In genomic region chr3:103827548-103827947, GRCm38 (mm10) we compare ENCODE assay signal across 17 mouse cellular contexts. TPM values are rescaled to one million over a fixed set of nuclear protein-coding genes. Genes with fewer than 3 reads are reported as not detected.
DNase-seq lines count a peak whose midpoint lies in the region; ATAC-seq and TF ChIP-seq lines count a peak whose summit lies in the region.
"Had no signal": no experiment of that assay in that cellular context is flagged by ENCODE, and none has a peak within 500 bp of the region (broad histone marks: within the 10 kb centered on the region; RNA-seq: fewer than 3 reads in every experiment).

No protein-coding gene starts in this region.

- H3K27me3 ChIP-seq in liver, postnatal 0 days (ENCODE audit: insufficient read depth, low read length), result no peaks in the 10 kb centered on the region
- no peaks in the 10 kb centered on the region for H3K27me3 ChIP-seq in liver, embryonic 12.5 days (replicated peaks)
- H3K27me3 ChIP-seq in stomach, postnatal 0 days (ENCODE audit: control insufficient read depth, insufficient read depth, low read length), result no peaks in the 10 kb centered on the region
- H3K27me3 ChIP-seq in midbrain, embryonic 10.5 days (ENCODE audit: low read depth, poor library complexity, severe bottlenecking), result no peaks in the 10 kb centered on the region

- ATAC-seq in CD4-positive, CD25-positive, alpha-beta regulatory T cell, adult 4 months, result no peak
- ATAC-seq in liver, postnatal 0 days, result no peak
- ATAC-seq in liver, embryonic 12.5 days, result no peak
- no peak for ATAC-seq in stomach, postnatal 0 days (ENCODE audit: low FRiP score, low TSS enrichment)
- ATAC-seq: forebrain, embryonic 14.5 days; hindbrain, embryonic 16.5 days had no signal

- no peak overlapping the region for H3K4me2 ChIP-seq in liver, postnatal 0 days (ENCODE audit: low read depth, low read length)
- no peak overlapping the region for H3K4me2 ChIP-seq in liver, embryonic 12.5 days
- no peak overlapping the region for H3K4me2 ChIP-seq in stomach, postnatal 0 days (replicated peaks; ENCODE audit: low read depth)
- H3K4me2 ChIP-seq: midbrain, embryonic 11.5 days had no signal

- no peak overlapping the region for H3K4me3 ChIP-seq in liver, postnatal 0 days (ENCODE audit: low read depth, low read length)
- no peak overlapping the region for H3K4me3 ChIP-seq in liver, embryonic 12.5 days
- H3K4me3 ChIP-seq in stomach, postnatal 0 days (ENCODE audit: low read depth, low read length), result no peak overlapping the region
- H3K4me3 ChIP-seq in midbrain, embryonic 10.5 days, result no peak overlapping the region

- no peak overlapping the region for H3K9ac ChIP-seq in liver, postnatal 0 days (replicated peaks)
- no peak overlapping the region for H3K9ac ChIP-seq in liver, embryonic 12.5 days
- H3K9ac ChIP-seq in stomach, postnatal 0 days (ENCODE audit: low read length), result no peak overlapping the region

- H3K9me3 ChIP-seq in liver, postnatal 0 days (ENCODE audit: low read length), result no peaks in the 10 kb centered on the region
- H3K9me3 ChIP-seq in liver, embryonic 12.5 days (replicated peaks), result no peaks in the 10 kb centered on the region
- H3K9me3 ChIP-seq in stomach, postnatal 0 days (ENCODE audit: control insufficient read depth, low read length), result no peaks in the 10 kb centered on the region
- H3K9me3 ChIP-seq in midbrain, embryonic 10.5 days (replicated peaks), result no peaks in the 10 kb centered on the region

- no peak for TF ChIP-seq EP300 in liver, postnatal 0 days (IDR thresholded peaks at IDR 0.05; ENCODE audit: low read depth)
- no peak for TF ChIP-seq EP300 in stomach, postnatal 0 days (optimal IDR thresholded peaks at IDR 0.05)

- peaks cover 7% of the 10 kb centered on the region for H3K4me1 ChIP-seq in liver, postnatal 0 days (ENCODE audit: insufficient read depth)
- peaks cover 17% of the 10 kb centered on the region for H3K4me1 ChIP-seq in liver, embryonic 12.5 days
- no peaks in the 10 kb centered on the region for H3K4me1 ChIP-seq in stomach, postnatal 0 days (replicated peaks; ENCODE audit: control insufficient read depth, insufficient read depth)
- no peaks in the 10 kb centered on the region for H3K4me1 ChIP-seq in midbrain, embryonic 10.5 days

- no peak overlapping the region for H3K27ac ChIP-seq in liver, postnatal 0 days (ENCODE audit: low read depth)
- no peak overlapping the region for H3K27ac ChIP-seq in liver, embryonic 12.5 days
- H3K27ac ChIP-seq in stomach, postnatal 0 days (replicated peaks), result no peak overlapping the region
- no peak overlapping the region for H3K27ac ChIP-seq in midbrain, embryonic 10.5 days (replicated peaks)

- H3K36me3 ChIP-seq in liver, postnatal 0 days (replicated peaks; ENCODE audit: insufficient read depth, low read length), result peaks cover 10% of the 10 kb centered on the region
- peaks cover 12% of the 10 kb centered on the region for H3K36me3 ChIP-seq in liver, embryonic 12.5 days
- no peaks in the 10 kb centered on the region for H3K36me3 ChIP-seq in stomach, postnatal 0 days (ENCODE audit: control insufficient read depth, insufficient read depth, low read length)
- peaks cover 10% of the 10 kb centered on the region for H3K36me3 ChIP-seq in midbrain, embryonic 10.5 days

- peak; percentile 61 for DNase-seq in CD4-positive, CD25-positive, alpha-beta regulatory T cell, adult 2 months (ENCODE audit: low read depth, low spot score)
- no peak for DNase-seq in liver, postnatal 0 days
- DNase-seq in ZHBTc4 (ENCODE audit: low read depth, low spot score), result peak; percentile 27
- DNase-seq in stomach, postnatal 0 days (ENCODE audit: low spot score), result no peak
- DNase-seq in right cerebral cortex, postnatal 4 days, result no peak
- DNase-seq in midbrain, embryonic 10.5 days (ENCODE audit: low spot score), result no peak
- DNase-seq: cerebellum, postnatal 36 days; gastrocnemius, postnatal 14 days; kidney, postnatal 10 days; lung, adult 2 months had no signal

- TF ChIP-seq CTCF in liver, postnatal 0 days (IDR thresholded peaks at IDR 0.05; ENCODE audit: low read depth), result peak; percentile 43
- peak; percentile 51 for TF ChIP-seq CTCF in stomach, postnatal 0 days (IDR thresholded peaks at IDR 0.05; ENCODE audit: low read depth)

RNA-seq across cellular contexts. Expression of gene Bcl2l15, which starts 4.9 kb away (rescaled TPM):
- polyA plus RNA-seq in CD4-positive, CD25-positive, alpha-beta regulatory T cell, adult 4 months (2017; shearing (Covaris generic)), result 1 to 10 TPM; 6.2 to 8.6 TPM
- polyA plus RNA-seq in liver, postnatal 0 days (2015; fragmentation: Nextera tagmentation; extraction: Ambion mirVana), result 0.07 and 0.54 TPM in 2 replicates
- polyA plus RNA-seq in liver, embryonic 12.5 days (2016; fragmentation: Nextera tagmentation; extraction: Ambion mirVana), result 1.6 and 1.7 TPM in 2 replicates
- 4.4 and 5.2 TPM in 2 replicates for polyA plus RNA-seq in stomach, postnatal 0 days (2015; fragmentation: Nextera tagmentation; extraction: Ambion mirVana)
- 0.21 TPM in 1 of 2 replicates, not detected in the other for polyA plus RNA-seq in midbrain, embryonic 10.5 days (2016; fragmentation: Nextera tagmentation; extraction: Ambion mirVana)
- polyA plus RNA-seq: forebrain, embryonic 14.5 days; limb, embryonic 11.5 days; lung, adult 2 months; neural tube, embryonic 11.5 days had no signal

RNA-seq across cellular contexts. Expression of gene Gm43064, which starts 18.2 kb away (rescaled TPM):
- polyA plus RNA-seq in CD4-positive, CD25-positive, alpha-beta regulatory T cell, adult 4 months (2017; shearing (Covaris generic)), result under 1 TPM in 1 of 2 experiments, not detected in 1; 0.52 TPM
- 0.12 TPM in 1 of 2 replicates, not detected in the other for polyA plus RNA-seq in liver, postnatal 0 days (2015; fragmentation: Nextera tagmentation; extraction: Ambion mirVana)
- 0.56 and 0.60 TPM in 2 replicates for polyA plus RNA-seq in liver, embryonic 12.5 days (2016; fragmentation: Nextera tagmentation; extraction: Ambion mirVana)
- polyA plus RNA-seq in stomach, postnatal 0 days (2015; fragmentation: Nextera tagmentation; extraction: Ambion mirVana), result 0.30 and 0.61 TPM in 2 replicates
- polyA plus RNA-seq in midbrain, embryonic 10.5 days (2016; fragmentation: Nextera tagmentation; extraction: Ambion mirVana), result 0.22 TPM in 2 replicates
- polyA plus RNA-seq: lung, adult 2 months had no signal

RNA-seq across cellular contexts. Expression of gene Ap4b1, which starts 18.2 kb away (rescaled TPM):
- 10 to 100 TPM; 20.6 to 31.7 TPM for polyA plus RNA-seq in CD4-positive, CD25-positive, alpha-beta regulatory T cell, adult 4 months (2017; shearing (Covaris generic))
- 12.5 and 14.1 TPM in 2 replicates for polyA plus RNA-seq in liver, postnatal 0 days (2015; fragmentation: Nextera tagmentation; extraction: Ambion mirVana)
- polyA plus RNA-seq in liver, embryonic 12.5 days (2016; fragmentation: Nextera tagmentation; extraction: Ambion mirVana), result 18.7 and 19.4 TPM in 2 replicates
- 12.2 TPM in 2 replicates for polyA plus RNA-seq in stomach, postnatal 0 days (2015; fragmentation: Nextera tagmentation; extraction: Ambion mirVana)
- polyA plus RNA-seq in midbrain, embryonic 10.5 days (2016; fragmentation: Nextera tagmentation; extraction: Ambion mirVana), result 21.1 and 23.3 TPM in 2 replicates

RNA-seq across cellular contexts. Expression of gene Dclre1b, which starts 18.3 kb away (rescaled TPM):
- polyA plus RNA-seq in CD4-positive, CD25-positive, alpha-beta regulatory T cell, adult 4 months (2017; shearing (Covaris generic)), result 10 to 100 TPM; 17.5 to 19.5 TPM
- polyA plus RNA-seq in liver, postnatal 0 days (2015; fragmentation: Nextera tagmentation; extraction: Ambion mirVana), result 19.0 and 22.8 TPM in 2 replicates
- polyA plus RNA-seq in liver, embryonic 12.5 days (2016; fragmentation: Nextera tagmentation; extraction: Ambion mirVana), result 28.4 and 30.8 TPM in 2 replicates
- polyA plus RNA-seq in stomach, postnatal 0 days (2015; fragmentation: Nextera tagmentation; extraction: Ambion mirVana), result 15.3 and 16.3 TPM in 2 replicates
- polyA plus RNA-seq in midbrain, embryonic 10.5 days (2016; fragmentation: Nextera tagmentation; extraction: Ambion mirVana), result 34.8 and 40.8 TPM in 2 replicates

RNA-seq across cellular contexts. Expression of gene Ptpn22, which starts 32.0 kb away (rescaled TPM):
- 100 to 1,000 TPM; 350 to 445 TPM for polyA plus RNA-seq in CD4-positive, CD25-positive, alpha-beta regulatory T cell, adult 4 months (2017; shearing (Covaris generic))
- 3.0 and 3.6 TPM in 2 replicates for polyA plus RNA-seq in liver, postnatal 0 days (2015; fragmentation: Nextera tagmentation; extraction: Ambion mirVana)
- 2.0 TPM in 2 replicates for polyA plus RNA-seq in liver, embryonic 12.5 days (2016; fragmentation: Nextera tagmentation; extraction: Ambion mirVana)
- polyA plus RNA-seq in stomach, postnatal 0 days (2015; fragmentation: Nextera tagmentation; extraction: Ambion mirVana), result 0.59 and 0.68 TPM in 2 replicates
- polyA plus RNA-seq in midbrain, embryonic 10.5 days (2016; fragmentation: Nextera tagmentation; extraction: Ambion mirVana), result 0.12 and 0.22 TPM in 2 replicates

Comparison
In these comparisons a context has a peak if more than half of its experiments do, and no peak if none do; other contexts are left out.
1. DNase-seq: peak in CD4-positive, CD25-positive, alpha-beta regulatory T cell, adult 2 months (single experiment) and ZHBTc4 (single experiment); none in liver, postnatal 0 days (single experiment), stomach, postnatal 0 days (single experiment), right cerebral cortex, postnatal 4 days (single experiment) and midbrain, embryonic 10.5 days (single experiment).